Mouse (Mus musculus) midbrain, embryonic 13.5 days (tissue): ENCODE measurements around the gene Fbxl21. TPM values are rescaled to one million over a fixed set of nuclear protein-coding genes. Genes with fewer than 3 reads are reported as not detected.
A peak's percentile ranks its signal among the peaks of the same experiment; 100 is the strongest.

Source experiments
- ATAC-seq: fragments of 200-750 bp; cut with Nextera tagmentation; 2 replicates; pipeline ENCODE4 v1.8.0; 2017; ENCODE audit warnings: mild to moderate bottlenecking, moderate TSS enrichment, moderate library complexity
- H3K27ac ChIP-seq: fragments of 300-500 bp; sonication (generic); 2 replicates; pipeline ENCODE4 v1.5.1; 2015; ENCODE audit warnings: inconsistent platforms, mild to moderate bottlenecking, moderate library complexity
- H3K27me3 ChIP-seq: fragments of 300-500 bp; sonication (generic); 2 replicates; pipeline ENCODE4 v1.6.1; 2015; ENCODE audit warnings: mild to moderate bottlenecking, inconsistent platforms
- H3K36me3 ChIP-seq: fragments of 300-500 bp; sonication (generic); 2 replicates; pipeline ENCODE4 v1.6.1; 2015; ENCODE audit warnings: mild to moderate bottlenecking, inconsistent platforms
- H3K4me1 ChIP-seq: fragments of 300-500 bp; sonication (generic); replicated peaks from 2 replicates; pipeline ENCODE4 v1.6.1; 2015; ENCODE audit warnings: inconsistent platforms
- H3K4me2 ChIP-seq: fragments of 300-500 bp; sonication (generic); replicated peaks from 2 replicates; pipeline ENCODE4 v1.6.1; 2015; ENCODE audit warnings: moderate library complexity, mild to moderate bottlenecking, inconsistent platforms
- H3K4me3 ChIP-seq: fragments of 300-500 bp; sonication (generic); replicated peaks from 2 replicates; pipeline ENCODE4 v1.5.1; 2015; ENCODE audit warnings: mild to moderate bottlenecking, inconsistent platforms
- H3K9ac ChIP-seq: fragments of 300-500 bp; sonication (generic); replicated peaks from 2 replicates; pipeline ENCODE4 v1.6.1; 2015; ENCODE audit warnings: mild to moderate bottlenecking, inconsistent platforms
- H3K9me3 ChIP-seq: fragments of 300-500 bp; sonication (generic); 2 replicates; pipeline ENCODE4 v1.6.1; 2016; ENCODE audit warnings: mild to moderate bottlenecking, inconsistent platforms
- WGBS: fragments of 180-500 bp; shearing (Covaris S2); methylation state at CpG from one replicate; pipeline ENCODE4 v1.1.7; 2015; 5-methylcytosine and 5-hydroxymethylcytosine counted together
- polyA plus RNA-seq: library from polyadenylated mRNA; unstranded; fragments of >200 nt; fragmentation: Nextera tagmentation; extraction: Ambion mirVana; gene quantifications from 2 replicates; pipeline ENCODE4 v1.2.1, GENCODE M21; 2015

The Fbxl21 gene
- polyA plus RNA-seq, 1 experiment from 2014 or later = 2.6 TPM

- WGBS = 79% methylated on average over 6 of the region's 6 CpGs
- ATAC-seq = no peak
Observed at GRCm38 (mm10) chr13:56559841-56560370, 37.6 kb downstream of the Fbxl21 start.

GRCm38 (mm10) chr13:56561129-56561528 is 38.9 kb downstream of the Fbxl21 start:
- 81% methylated on average over 8 of the region's 8 CpGs for WGBS
- 0 out of 2 replicates have a peak, but pooled peaks cover 13% of the 10 kb centered on the region for H3K27me3 ChIP-seq
- H3K27ac ChIP-seq = no peak overlapping the region
- no peak overlapping the region for H3K4me3 ChIP-seq
- no peaks in the 10 kb centered on the region for H3K36me3 ChIP-seq
- no peak overlapping the region for H3K4me2 ChIP-seq
- no peaks in the 10 kb centered on the region for H3K9me3 ChIP-seq
- no peak for ATAC-seq
- H3K9ac ChIP-seq = no peak overlapping the region
- H3K4me1 ChIP-seq = no peaks in the 10 kb centered on the region

More at GRCm38 (mm10) chr13:56559841-56560370, 37.6 kb downstream of the Fbxl21 start:
- no peaks in the 10 kb centered on the region for H3K9me3 ChIP-seq
- H3K4me2 ChIP-seq = no peak overlapping the region
- H3K9ac ChIP-seq = no peak overlapping the region
- no peak overlapping the region for H3K4me3 ChIP-seq
- H3K36me3 ChIP-seq = no peaks in the 10 kb centered on the region
- 0 out of 2 replicates have a peak, but pooled peaks cover 10% of the 10 kb centered on the region for H3K27me3 ChIP-seq
- peaks cover 2% of the 10 kb centered on the region; the same call in 1 of the 2 replicates for H3K4me1 ChIP-seq
- no peak overlapping the region for H3K27ac ChIP-seq

GRCm38 (mm10) chr13:56563075-56563474 is 40.8 kb downstream of the Fbxl21 start:
- no peak for ATAC-seq
- 0 out of 2 replicates have a peak, but pooled peaks cover 13% of the 10 kb centered on the region for H3K27me3 ChIP-seq
- WGBS = 41% methylated on average over 6 of the region's 6 CpGs

GRCm38 (mm10) chr13:56566336-56566735 is 44.1 kb downstream of the Fbxl21 start:
- H3K27ac ChIP-seq = no peak overlapping the region
- no peak overlapping the region for H3K4me2 ChIP-seq
- H3K4me1 ChIP-seq = peaks cover 3% of the 10 kb centered on the region; the same call in 1 of the 2 replicates
- no peak overlapping the region for H3K9ac ChIP-seq
- ATAC-seq = no peak
- 67% methylated on average over 10 of the region's 10 CpGs for WGBS
- no peaks in the 10 kb centered on the region for H3K36me3 ChIP-seq
- 0 out of 2 replicates have a peak, but pooled peaks cover 3% of the 10 kb centered on the region for H3K27me3 ChIP-seq
- no peak overlapping the region for H3K4me3 ChIP-seq
- no peaks in the 10 kb centered on the region for H3K9me3 ChIP-seq

More at GRCm38 (mm10) chr13:56563075-56563474, 40.8 kb downstream of the Fbxl21 start:
- Histone ChIP-seq H3K36me3 (no peaks in the 10 kb centered on the region), H3K4me3 (no peak overlapping the region), H3K9ac (no peak overlapping the region), H3K4me2 (no peak overlapping the region), H3K27ac (no peak overlapping the region), H3K9me3 (no peaks in the 10 kb centered on the region), H3K4me1 (peaks cover 3% of the 10 kb centered on the region; the same call in 1 of the 2 replicates)

GRCm38 (mm10) chr13:56571645-56572044 is 49.4 kb downstream of the Fbxl21 start:
- H3K36me3 ChIP-seq = no peaks in the 10 kb centered on the region
- 95% methylated on average over 8 of the region's 8 CpGs for WGBS
- no peak for ATAC-seq

GRCm38 (mm10) chr13:56575074-56575473 is 52.8 kb downstream of the Fbxl21 start:
- ATAC-seq = no peak
- no peaks in the 10 kb centered on the region for H3K9me3 ChIP-seq

More at GRCm38 (mm10) chr13:56571645-56572044, 49.4 kb downstream of the Fbxl21 start:
- H3K9ac ChIP-seq = no peak overlapping the region
- peaks cover 3% of the 10 kb centered on the region; the same call in 1 of the 2 replicates for H3K27me3 ChIP-seq
- H3K9me3 ChIP-seq = no peaks in the 10 kb centered on the region
- no peaks in the 10 kb centered on the region for H3K4me1 ChIP-seq
- H3K4me3 ChIP-seq = no peak overlapping the region
- no peak overlapping the region for H3K27ac ChIP-seq
- no peak overlapping the region for H3K4me2 ChIP-seq

GRCm38 (mm10) chr13:56575701-56576321 is 53.5 kb downstream of the Fbxl21 start:
- H3K4me1 ChIP-seq = 0 out of 2 replicates have a peak, but pooled peaks cover under 1% of the 10 kb centered on the region
- no peak overlapping the region for H3K27ac ChIP-seq
- H3K4me3 ChIP-seq = no peak overlapping the region
- H3K9ac ChIP-seq = no peak overlapping the region
- no peak overlapping the region for H3K4me2 ChIP-seq
- 68% methylated on average over 12 of the region's 12 CpGs for WGBS
- no peaks in the 10 kb centered on the region for H3K9me3 ChIP-seq
- H3K36me3 ChIP-seq = no peaks in the 10 kb centered on the region
- H3K27me3 ChIP-seq = peaks cover 3% of the 10 kb centered on the region; the same call in 1 of the 2 replicates
- ATAC-seq = no peak

More at GRCm38 (mm10) chr13:56575074-56575473, 52.8 kb downstream of the Fbxl21 start:
- Histone ChIP-seq H3K27ac (no peak overlapping the region), H3K9ac (no peak overlapping the region), H3K4me1 (no peaks in the 10 kb centered on the region), H3K4me2 (no peak overlapping the region), H3K4me3 (no peak overlapping the region), H3K27me3 (peaks cover 3% of the 10 kb centered on the region; the same call in 1 of the 2 replicates), H3K36me3 (no peaks in the 10 kb centered on the region)
- WGBS = 81% methylated on average over 3 of the region's 4 CpGs

GRCm38 (mm10) chr13:56578097-56578496 is 55.8 kb downstream of the Fbxl21 start:
- 76% methylated on average over 5 of the region's 5 CpGs for WGBS
- Histone ChIP-seq H3K9me3 (no peaks in the 10 kb centered on the region), H3K4me2 (no peak overlapping the region), H3K4me3 (no peak overlapping the region), H3K36me3 (no peaks in the 10 kb centered on the region), H3K4me1 (peaks cover 21% of the 10 kb centered on the region), H3K27ac (no peak overlapping the region), H3K27me3 (no peaks in the 10 kb centered on the region), H3K9ac (no peak overlapping the region)
- no peak for ATAC-seq

GRCm38 (mm10) chr13:56580450-56580849 is 58.2 kb downstream of the Fbxl21 start:
- Histone ChIP-seq H3K4me1 (peaks cover 23% of the 10 kb centered on the region), H3K27ac (no peak overlapping the region), H3K36me3 (no peaks in the 10 kb centered on the region), H3K4me3 (no peak overlapping the region), H3K27me3 (no peaks in the 10 kb centered on the region), H3K9me3 (no peaks in the 10 kb centered on the region), H3K9ac (no peak overlapping the region), H3K4me2 (no peak overlapping the region)
- 74% methylated on average over 5 of the region's 5 CpGs for WGBS
- no peak for ATAC-seq

GRCm38 (mm10) chr13:56581512-56581911 is 59.2 kb downstream of the Fbxl21 start:
- WGBS = 2% methylated on average over 3 of the region's 3 CpGs
- H3K9ac ChIP-seq = no peak overlapping the region
- no peak overlapping the region for H3K4me2 ChIP-seq
- no peaks in the 10 kb centered on the region; the same call in 1 of the 2 replicates for H3K27me3 ChIP-seq
- H3K4me3 ChIP-seq = no peak overlapping the region
- H3K9me3 ChIP-seq = no peaks in the 10 kb centered on the region
- H3K4me1 ChIP-seq = peaks cover 23% of the 10 kb centered on the region
- ATAC-seq = peak; percentile 59
- H3K36me3 ChIP-seq = no peaks in the 10 kb centered on the region
- H3K27ac ChIP-seq = peak overlapping the region; percentile 90

- Histone ChIP-seq H3K27ac (peak overlapping the region; percentile 90), H3K4me2 (peak overlapping the region; percentile 37), H3K9me3 (no peaks in the 10 kb centered on the region), H3K4me3 (no peak overlapping the region), H3K27me3 (peaks cover 4% of the 10 kb centered on the region; the same call in 1 of the 2 replicates), H3K36me3 (no peaks in the 10 kb centered on the region), H3K9ac (peak overlapping the region; percentile 36), H3K4me1 (peaks cover 23% of the 10 kb centered on the region)
- peak; percentile 96 for ATAC-seq
- under 1% methylated on average over 6 of the region's 6 CpGs for WGBS
Observed at GRCm38 (mm10) chr13:56581961-56582434, 59.7 kb downstream of the Fbxl21 start.

- peak overlapping the region; percentile 90 for H3K27ac ChIP-seq
- H3K27me3 ChIP-seq = peaks cover 4% of the 10 kb centered on the region; the same call in 1 of the 2 replicates
- no peaks in the 10 kb centered on the region for H3K9me3 ChIP-seq
- no peak overlapping the region for H3K4me3 ChIP-seq
- H3K4me1 ChIP-seq = peaks cover 23% of the 10 kb centered on the region
- H3K36me3 ChIP-seq = no peaks in the 10 kb centered on the region
- ATAC-seq = peak; percentile 19; the same call in 1 of the 2 replicates
- WGBS = 19% methylated on average over 3 of the region's 3 CpGs
- no peak overlapping the region for H3K4me2 ChIP-seq
- H3K9ac ChIP-seq = no peak overlapping the region
Observed at GRCm38 (mm10) chr13:56582720-56583119, 60.4 kb downstream of the Fbxl21 start.
